Mouse (Mus musculus) granulocyte monocyte progenitor cell, adult 5-6 weeks (primary cell): ENCODE measurements at regions not wholly inside any gene's neighbourhood (a gene's known extent, or its start where the extent isn't known, plus 50 kb on each side); places are given as distances from the start of the nearest gene placed in this dataset.

Experiments used
- ATAC-seq: replicated peaks from 2 replicates; pipeline ENCODE4 v1.8.0; 2016; ENCODE audit warnings: mild to moderate bottlenecking, moderate TSS enrichment, inconsistent platforms; ENCODE audit not compliant: poor library complexity, severe bottlenecking

DNA sequence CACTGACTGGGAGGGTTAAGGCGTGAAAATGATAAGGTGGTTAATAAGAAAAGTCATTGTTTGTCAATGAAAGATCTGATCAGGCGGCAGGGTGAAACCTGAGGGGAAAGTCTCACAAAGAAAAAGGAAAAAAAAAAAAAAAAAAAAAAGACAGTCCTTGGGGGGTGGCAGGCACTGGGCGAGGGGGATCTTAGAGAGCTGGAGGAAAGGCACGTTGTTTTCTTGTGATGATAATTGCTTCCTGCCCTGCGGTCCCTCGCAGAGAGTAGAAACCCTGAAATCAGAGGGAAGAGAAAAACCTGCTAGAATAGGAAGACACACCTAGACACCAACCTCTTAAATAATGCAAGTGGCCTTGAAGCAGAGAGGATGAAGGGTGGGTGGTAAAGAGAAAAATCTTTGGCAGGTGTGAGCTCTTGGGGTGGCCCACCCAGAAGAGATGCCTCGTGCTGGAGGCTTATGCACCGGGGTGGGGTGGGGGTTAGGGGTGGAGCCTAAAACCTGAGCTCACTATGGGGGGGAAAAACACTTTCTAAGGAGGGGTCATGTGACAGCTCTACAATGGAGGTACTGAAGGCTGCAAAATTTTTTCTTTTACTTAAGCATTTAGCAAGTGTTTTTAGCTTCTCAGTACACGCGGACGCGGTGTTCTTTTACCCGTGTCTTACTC is 294.0 kb upstream of the Arglu1 start:
- ATAC-seq = no peak

DNA sequence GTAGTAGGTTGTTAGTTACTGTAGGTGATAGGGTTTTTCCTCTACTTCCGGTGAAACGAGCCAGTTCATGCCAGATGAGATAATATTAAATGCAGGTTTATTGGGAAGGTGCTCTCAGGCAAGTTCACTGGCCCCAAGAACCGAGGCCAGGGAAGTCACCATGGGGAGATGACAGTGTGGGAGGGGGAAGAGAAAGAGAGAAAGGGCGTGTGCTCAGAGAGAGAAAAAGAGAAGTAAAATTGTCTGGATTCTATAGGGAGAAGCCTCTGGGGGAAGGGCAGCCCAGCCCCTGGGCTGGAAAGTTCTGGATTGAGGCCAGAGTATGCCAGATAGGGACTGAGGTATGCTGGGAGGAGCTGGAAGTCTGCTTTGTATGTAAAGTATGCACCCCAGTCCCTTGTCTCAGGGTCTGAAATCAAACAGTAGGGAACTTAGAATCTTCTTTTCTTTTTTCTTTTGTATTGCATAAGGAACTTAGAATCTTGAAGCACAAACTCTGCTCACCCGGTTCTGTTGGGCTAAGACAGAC is 292.9 kb upstream of the Arglu1 start:
- ATAC-seq = peak; percentile 65

DNA sequence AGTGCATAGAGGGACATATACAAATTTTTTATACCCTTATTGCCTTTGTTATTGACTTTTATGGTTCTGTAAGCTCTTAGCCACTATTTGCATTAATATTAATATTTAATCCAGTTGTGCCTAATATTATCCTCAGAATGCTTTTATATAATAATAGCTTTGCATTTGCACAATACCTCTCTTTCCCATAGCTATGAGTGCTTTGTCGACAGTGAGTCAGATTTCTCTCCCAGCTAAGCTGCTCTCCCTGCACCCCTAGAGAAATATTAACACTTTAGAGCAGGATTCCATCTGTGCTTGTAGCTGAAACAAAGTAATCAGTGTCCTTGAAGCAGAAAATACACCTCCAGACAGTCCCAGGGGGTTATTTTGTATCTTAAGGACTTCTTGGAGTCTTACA is 288.6 kb upstream of the Arglu1 start:
- ATAC-seq = no peak

DNA sequence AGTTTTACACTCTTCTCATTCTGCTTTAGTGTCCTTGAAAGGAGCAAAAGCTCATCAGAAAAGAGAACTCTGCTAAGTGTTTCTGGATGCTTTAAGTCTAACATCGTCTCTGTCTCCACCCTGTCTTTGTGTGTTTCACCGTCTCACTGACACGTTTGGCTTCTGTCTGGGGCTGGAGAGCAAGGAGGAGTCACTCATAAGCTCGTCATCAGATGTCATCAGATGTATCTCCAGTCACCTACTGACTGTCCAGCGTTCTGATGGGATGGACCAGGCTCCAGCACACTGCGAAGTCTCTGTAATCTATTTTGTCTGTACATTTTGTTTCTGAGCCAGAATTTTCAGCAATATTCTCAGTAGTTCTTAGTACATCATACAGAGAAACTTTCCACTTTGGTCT is 283.4 kb upstream of the Arglu1 start:
- 0 out of 2 replicates have a peak, but pooled peaks have one; percentile 1 for ATAC-seq

DNA sequence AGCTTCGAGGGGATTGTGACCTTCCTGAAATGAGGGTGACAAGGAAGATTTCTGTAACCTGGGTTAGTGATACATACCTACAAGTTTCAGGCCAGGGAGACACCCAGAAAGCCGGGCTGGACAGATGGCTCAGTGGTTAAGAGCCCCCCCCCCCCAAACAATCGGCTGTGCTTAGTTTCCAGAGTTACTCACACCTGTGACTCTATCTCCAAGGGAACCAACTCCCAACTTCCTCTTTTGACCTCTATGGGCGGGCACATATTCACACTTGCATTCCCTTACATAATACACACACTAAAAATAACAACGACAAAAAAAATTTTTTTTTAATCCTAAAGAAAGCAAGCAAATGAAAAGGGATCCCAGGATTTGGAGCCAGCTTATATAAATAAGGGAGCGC is 283.0 kb upstream of the Arglu1 start:
- ATAC-seq = peak; percentile 75

DNA sequence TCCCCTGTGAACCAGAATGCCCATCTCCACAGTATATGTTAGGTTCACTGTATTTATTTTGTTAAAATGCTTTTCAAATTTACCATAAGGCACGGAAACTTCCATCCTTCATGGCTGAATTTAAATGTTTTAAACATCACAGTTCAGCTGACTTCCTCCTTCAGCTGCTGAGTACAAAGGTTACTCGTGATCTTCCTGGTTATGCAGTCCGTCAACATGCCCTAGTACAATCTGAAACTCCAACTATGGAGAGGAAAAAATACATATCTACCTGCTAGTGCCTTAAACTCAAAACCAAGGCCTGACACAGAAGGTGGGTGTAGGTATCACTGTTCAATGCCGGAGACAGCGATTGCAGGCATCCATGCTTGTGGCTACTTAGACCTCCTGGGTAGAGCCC is 280.5 kb upstream of the Arglu1 start:
- no peak for ATAC-seq

DNA sequence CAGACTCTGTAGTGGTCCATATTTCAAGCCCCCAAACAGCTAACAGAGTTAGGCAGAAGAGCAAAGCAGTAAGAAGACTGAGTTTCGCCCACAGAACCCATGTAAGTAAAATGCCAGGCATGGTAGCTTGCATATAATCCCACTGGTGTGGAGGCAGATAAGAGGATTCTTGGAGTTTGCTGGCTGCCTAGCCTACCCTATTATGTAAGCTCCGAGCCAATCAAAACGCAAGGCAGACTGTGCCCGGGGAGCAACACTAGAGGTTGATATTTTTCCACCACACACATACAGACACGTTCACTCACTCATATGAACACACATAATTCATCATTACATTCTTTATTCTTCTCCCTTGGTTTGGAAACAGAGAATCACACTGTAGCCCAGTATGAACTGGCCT is 280.0 kb upstream of the Arglu1 start:
- no peak for ATAC-seq

DNA sequence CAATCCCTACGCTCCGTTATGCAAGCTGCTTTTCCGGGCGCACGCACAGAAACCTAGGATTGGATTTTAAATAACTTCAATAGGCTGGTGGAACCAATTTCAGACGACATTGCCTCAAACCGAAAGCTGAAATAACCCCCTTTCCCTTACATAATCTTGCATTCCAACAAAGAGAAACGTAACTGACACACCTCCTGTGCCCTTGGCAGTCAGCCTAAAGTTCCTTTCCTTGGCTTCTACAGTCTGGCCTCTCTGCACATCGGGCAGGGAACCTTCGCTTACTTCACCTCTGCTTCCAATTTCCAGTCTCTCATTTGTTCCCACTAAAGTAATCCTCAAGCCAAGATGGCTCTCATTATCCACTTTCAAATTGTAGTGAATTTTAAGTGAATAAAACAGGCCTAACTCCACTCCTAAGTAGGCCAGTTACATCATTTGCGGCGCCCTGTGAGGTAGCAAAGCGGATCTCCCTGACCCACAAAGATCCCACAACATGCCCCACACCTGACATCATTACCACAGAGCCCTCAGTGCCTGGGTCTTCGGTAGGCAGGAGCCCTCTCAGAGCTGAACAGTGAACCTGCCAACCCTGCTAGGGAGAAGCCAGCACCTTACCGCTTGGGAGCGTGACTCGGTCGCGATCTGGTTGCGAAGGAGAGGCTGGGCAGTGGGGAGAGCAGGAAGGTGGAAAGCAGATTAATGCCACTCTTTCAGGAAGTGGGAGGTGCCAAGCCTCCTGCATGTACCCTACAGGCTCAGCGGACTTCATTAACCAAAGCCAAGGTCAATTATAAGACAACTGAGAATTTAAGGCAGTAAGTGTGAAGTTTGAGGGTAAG is 279.0 kb upstream of the Arglu1 start:
- peak; percentile 64 for ATAC-seq

DNA sequence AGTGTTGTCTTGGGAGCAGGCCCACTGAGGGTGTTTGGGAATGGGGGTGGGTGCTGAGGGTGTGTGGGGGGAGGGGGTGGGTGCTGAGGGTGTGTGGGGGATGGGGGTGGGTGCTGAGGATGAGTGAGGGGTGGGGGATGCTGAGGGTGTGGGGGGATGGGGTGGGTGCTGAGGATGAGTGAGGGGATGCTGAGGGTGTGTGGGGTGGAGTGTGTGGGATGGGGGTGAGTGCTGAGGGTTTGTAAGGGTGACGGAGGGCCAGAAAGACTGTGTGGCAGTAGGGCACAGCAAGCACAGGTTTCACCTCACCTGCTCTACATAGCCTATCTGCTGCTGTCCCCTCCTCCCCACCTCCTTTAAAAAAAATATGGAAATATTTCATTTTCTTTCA is 276.3 kb upstream of the Arglu1 start:
- no peak for ATAC-seq

DNA sequence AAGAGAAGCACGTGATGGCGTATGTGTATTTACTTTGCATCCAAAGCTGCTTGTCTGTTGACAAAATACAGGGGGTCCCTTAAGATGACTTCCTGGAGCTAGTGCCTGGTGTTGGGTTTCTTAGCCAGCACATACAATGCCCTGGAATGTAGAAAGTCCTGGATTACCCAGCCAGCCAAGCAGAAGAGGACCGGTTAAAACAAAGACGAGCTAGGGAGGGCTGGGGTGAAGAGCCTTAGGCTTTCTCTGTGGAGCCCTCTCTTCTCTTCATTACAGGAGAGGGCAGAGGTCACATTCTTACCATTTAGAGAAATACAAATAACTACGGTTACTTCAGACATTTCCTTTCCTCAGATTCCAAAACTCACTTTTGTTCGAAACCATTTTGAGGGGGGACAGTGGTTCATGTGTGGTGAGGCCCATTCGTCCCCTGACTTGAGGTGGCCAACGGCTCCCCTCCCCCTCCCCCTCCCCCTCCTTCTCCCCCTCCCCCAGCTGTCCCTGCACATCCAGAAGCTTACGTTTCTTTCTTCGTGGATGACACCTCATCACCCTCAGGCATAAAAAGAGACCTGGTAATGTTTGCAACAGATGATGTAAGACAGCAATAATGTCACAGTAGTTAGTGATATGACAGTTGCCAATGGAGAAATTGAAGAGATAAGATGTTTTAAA is 275.8 kb upstream of the Arglu1 start:
- no peak for ATAC-seq

DNA sequence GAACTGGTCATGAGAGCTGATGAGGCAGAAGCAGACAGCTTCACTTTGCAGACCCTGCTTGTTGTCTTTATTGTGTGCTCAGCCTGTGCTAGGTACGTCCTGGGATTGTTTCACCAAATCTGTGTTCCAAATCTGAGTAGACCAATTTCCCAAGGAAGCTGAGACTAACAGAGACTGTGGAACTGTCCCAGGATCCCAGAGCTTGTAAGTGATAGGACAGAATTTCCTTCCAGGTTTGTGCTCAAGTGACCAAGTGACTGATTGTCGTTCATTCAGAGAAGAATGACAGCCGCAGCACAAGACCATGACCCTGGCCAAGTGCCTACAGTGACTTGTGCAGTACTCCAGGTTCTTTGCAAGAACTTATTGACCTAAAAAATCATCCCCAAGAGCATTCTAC is 269.9 kb upstream of the Arglu1 start:
- ATAC-seq = no peak

DNA sequence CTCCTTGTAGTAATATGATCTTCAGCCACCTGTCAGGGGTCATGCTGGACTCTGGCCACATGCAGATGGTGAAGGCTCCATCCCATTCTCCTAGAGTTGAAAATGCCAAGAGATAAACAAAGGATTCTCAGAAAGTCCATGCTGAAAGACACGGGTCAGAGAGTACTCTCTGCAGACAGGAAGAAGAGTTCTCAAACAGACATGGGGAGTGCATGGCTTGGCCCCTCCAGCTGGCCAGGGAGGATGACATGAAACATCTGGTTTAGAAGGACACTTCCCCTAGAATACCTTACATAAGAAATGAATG is 269.4 kb upstream of the Arglu1 start:
- ATAC-seq = no peak

DNA sequence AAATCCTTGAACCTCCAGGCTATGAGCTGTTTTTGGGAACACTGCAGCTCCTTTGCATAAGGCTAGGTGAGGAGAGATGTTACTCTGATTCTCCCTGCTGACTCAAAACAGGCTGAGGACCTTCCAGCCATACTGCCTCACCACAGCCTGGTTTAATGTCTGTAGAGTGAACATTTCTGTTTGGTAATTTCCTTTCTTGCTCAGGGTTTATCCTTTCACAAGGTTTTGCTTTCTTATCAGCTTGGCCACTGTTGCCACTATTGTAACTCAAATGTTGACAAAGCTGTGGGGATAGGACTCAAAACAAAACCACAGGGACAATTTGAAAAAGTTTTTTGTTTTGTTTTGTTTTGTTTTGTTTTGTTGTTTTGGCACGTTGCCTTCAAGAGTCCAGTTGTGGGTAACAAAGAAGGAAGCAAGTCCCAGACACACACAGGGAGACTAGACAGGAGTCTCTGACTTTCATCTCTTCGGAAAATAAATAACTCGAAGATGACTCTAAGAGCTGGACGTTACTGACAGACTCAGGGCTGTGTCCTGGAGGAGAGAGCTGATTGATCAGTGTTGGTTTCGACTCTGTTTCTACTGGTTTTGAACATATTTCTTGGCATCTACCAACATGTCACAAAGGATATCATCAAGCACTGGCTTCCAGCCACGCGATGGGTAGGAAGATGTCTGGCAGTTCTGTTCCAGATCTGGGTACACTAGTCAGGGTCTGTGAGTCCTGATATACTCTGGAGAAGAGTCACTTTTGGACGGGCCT is 268.9 kb upstream of the Arglu1 start:
- peak; percentile 45 for ATAC-seq

DNA sequence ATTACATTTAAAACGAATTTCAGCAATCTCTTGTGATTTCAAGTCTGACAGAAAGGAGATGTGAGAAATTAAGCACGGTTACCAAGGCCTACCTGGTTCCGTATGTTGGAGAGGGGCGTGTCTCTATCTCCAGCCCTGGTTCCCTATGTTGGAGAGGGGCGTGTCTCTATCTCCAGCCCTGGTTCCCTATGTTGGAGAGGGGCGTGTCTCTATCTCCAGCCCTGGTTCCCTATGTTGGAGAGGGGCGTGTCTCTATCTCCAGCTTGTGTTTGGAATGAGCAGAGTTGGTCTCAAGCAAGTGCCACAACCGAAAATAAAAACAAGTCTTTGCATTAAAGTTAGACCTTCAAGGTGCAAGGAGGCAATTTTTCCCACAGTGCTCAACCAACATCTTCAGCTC is 267.8 kb upstream of the Arglu1 start:
- ATAC-seq = peak; percentile 68

DNA sequence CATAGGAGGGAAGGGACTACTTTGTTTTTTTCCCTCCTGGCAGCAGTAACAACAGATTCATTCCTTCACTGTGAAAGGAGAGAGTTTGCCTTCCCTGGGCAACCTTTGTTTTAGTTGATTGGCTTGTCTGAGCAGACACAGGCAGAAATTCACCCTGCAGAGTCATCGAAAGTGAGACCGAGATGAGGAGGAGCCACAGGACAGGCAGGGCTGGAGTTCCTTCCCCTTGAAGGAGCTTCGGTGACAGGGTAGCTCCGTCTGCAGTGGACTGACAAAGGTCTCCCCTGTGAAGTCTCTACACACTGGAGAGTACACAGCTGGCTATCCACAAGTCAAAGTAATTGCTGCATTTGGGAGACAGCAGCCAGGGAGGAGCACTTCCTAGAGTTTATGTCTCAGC is 261.9 kb upstream of the Arglu1 start:
- peak; percentile 80 for ATAC-seq

DNA sequence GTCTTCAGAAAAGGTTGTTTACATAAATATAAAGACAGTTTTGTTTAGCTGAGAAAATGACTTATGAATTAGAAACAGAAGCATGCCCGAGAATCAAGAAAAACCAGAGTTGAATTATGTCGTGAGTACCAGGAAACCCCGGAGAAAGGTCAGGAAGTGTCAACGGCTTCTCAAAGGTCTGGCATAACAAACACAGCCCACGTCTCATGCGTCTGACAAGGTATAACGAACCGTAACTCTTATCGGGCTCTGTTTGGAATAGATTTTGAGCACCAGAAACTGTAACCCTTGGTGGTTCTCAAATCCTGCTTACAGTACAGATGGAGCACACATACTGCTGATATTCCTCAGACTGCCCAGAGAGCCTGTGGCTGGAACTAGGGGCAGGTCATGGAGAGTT is 260.9 kb upstream of the Arglu1 start:
- ATAC-seq = no peak

DNA sequence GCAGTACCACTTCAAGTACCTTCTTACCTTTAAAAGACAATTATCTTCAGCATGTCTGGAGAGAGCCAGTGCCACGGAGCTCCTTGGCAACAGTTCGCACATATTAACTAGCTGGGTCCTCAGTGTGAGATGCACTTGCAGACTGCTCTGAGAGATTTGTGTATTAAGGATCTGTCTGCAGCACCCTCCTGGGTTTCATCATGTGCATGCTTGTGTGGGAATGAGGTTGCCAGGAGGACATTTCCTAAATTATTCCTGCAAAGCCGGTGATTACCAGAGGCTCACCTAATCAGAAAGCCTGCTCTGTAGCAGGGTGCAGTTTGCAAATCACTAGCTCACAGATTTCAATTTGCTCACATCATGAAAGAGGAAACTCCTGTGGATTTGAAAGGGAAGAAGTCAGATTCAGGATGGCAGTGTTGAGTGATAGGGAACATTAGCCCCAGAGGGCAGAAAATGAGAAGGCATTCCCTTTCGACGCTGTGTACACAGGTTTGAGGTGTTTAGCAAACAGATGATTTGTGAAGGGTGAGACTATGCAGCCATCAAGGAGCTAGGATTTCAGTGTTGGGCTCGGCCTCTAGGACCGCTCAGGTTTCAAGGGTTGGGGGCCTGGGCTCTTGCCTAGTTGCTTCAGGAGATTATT is 257.3 kb upstream of the Arglu1 start:
- no peak for ATAC-seq

DNA sequence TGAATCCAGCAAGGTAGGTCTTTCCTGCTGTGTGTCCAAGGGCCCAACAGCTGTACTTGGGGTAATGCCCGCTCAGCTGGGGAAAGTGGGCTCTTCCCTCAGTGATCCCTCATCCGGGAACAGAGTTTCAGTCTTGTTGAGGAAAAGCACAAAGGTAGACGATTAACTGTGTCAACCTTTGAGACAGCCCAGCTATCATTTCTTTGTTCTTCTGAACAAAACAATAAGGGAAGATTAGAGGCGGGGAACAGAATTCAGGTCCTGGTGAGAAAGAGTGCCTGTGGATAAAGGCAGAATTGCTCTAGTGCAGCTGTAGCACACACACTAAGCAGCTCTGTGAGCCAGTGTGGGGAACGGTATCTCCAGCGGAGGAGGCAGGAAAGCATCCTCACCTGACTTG is 252.7 kb upstream of the Arglu1 start:
- ATAC-seq = no peak

DNA sequence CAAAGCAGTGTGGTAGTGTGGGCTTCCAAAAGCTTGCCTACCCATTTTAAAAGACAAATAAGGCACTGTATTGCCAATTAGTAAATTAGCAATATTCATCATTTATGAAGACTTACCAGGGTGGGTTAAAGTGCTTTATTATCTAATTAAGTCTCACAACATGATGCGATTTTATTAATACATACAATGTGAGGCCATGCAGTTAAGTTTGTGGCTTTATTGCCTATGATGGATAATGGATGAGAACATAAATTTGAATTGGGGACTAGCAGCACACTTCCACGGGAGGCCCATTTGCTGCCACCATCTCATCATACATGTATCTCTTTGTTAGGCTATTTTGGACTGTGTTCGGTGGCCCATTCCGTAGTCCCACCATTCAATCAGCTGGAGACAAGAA is 250.6 kb upstream of the Arglu1 start:
- no peak for ATAC-seq

DNA sequence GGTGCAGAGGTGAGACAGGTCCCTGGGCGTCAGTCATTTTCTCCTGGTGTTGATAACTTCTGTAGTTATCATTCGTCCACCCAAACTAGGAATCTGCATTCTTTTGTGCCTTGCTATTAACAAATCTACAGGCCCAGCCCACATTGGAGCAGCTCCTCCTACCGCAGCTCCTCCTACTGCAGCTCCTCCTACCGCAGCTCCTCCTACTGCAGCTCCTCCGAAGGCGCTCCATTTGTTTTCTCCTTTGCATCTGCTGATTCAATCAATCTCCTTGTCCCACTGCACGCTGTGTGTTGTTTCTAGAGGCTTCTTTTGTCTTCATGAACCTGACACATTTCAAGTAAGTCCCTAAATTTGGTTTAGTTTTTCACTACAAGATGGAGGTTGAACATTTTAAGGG is 248.2 kb upstream of the Arglu1 start:
- no peak for ATAC-seq
